Mouse (Mus musculus): Measurements from ENCODE around the gene Scgb1b2.

Scgb1b2 gene

GRCm38 (mm10) chr7:31291721-31292120, at the start of gene Scgb1b2:
Gene Scgb1b2, minus strand, starts transcription at chr7:31291821.
- DNase-seq (ENCODE audit: low spot score) = no peak

DNA sequence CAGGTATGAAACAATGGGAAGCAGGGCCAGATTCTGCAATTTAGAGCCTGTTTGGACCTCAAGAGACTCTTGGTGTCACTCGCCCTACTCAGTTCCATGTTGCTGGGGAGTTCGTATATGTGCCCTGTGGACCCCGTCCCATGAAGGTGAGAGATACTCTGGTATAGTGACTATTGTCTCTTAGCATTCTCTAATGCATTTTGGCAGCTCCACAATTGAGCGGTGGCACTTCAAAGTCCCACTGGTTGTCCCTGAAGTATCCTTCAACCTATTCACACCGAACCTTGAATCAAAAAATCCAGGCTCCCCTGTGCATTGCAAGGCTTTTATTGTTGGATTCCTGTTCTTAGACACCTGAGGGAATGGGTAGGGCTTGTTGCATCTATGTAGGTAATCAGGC, 1.4 kb downstream of the Scgb1b2 start, which contains the start of gene Scgb2b2:
Gene Scgb2b2 (plus strand): TSS at position 301 of the 400 bp plus-strand sequence.
- no peak for DNase-seq (ENCODE audit: low spot score)

All from urinary bladder, postnatal 25 days (tissue).